Mouse (Mus musculus): ENCODE data around the gene Zfp638. TPM values are rescaled to one million over a fixed set of nuclear protein-coding genes. Genes with fewer than 3 reads are reported as not detected.
A peak's percentile ranks its signal among the peaks of the same experiment; 100 is the strongest.

Zfp638 gene
- polyA plus RNA-seq, 1 experiment from 2014 or later: 95.6 TPM

DNA sequence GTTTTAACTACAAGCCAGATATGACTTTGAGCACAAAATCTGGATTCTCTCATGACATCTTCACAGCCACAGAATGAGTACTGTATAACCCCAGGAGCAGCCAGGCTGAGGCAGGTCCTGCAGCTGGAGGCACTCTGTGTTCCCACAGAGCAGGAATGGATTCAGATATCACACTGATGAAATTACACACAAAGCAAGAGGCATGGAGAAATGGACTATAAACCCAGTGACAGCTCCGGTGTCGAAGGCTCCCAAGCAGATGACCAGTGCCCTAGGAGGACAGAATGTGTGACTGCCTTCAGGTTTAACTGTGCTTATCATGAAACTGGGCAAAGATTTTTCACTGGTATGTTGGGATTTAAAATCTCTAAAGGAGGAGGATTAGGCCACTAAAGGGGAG, 20.8 kb upstream of the Zfp638 start:
- 92% methylated on average over 2 of the region's 2 CpGs for WGBS
- H3K4me1 ChIP-seq: no peaks in the 10 kb centered on the region
- no peak overlapping the region for H3K4me2 ChIP-seq
- H3K27ac ChIP-seq: no peak overlapping the region
- no peaks in the 10 kb centered on the region for H3K9me3 ChIP-seq (replicated peaks)
- no peaks in the 10 kb centered on the region for H3K36me3 ChIP-seq (ENCODE audit: poor library complexity, severe bottlenecking)
- no peak overlapping the region for H3K9ac ChIP-seq
- no peak for ATAC-seq
- no peak overlapping the region for H3K4me3 ChIP-seq
- no peaks in the 10 kb centered on the region for H3K27me3 ChIP-seq

DNA sequence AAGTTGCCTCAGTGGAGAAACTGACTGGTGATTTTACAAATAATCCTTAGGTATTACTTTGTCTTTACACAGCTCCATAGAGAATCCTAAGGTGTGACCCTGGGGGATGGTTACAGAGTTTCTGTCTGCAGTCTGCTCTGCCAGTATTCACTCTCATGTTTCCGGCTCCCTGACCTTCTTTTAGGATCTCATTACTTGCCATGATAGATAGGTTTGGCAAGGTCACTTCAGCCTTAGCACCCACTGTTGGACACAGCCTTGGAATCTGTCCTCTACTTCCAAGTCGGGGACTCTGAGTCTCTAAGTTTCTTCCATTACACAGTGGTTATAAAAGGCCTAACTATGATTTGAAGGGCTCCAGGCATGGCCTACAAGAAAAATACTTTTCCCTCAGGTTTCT, 17.5 kb upstream of the Zfp638 start:
- Histone ChIP-seq H3K4me1 (no peaks in the 10 kb centered on the region), H3K9ac (no peak overlapping the region), H3K27me3 (no peaks in the 10 kb centered on the region), H3K4me3 (no peak overlapping the region), H3K4me2 (no peak overlapping the region), H3K9me3 (replicated peaks) (no peaks in the 10 kb centered on the region), H3K27ac (no peak overlapping the region), H3K36me3 (ENCODE audit: poor library complexity, severe bottlenecking) (no peaks in the 10 kb centered on the region)
- 80% methylated on average over 2 of the region's 2 CpGs for WGBS
- ATAC-seq: no peak

DNA sequence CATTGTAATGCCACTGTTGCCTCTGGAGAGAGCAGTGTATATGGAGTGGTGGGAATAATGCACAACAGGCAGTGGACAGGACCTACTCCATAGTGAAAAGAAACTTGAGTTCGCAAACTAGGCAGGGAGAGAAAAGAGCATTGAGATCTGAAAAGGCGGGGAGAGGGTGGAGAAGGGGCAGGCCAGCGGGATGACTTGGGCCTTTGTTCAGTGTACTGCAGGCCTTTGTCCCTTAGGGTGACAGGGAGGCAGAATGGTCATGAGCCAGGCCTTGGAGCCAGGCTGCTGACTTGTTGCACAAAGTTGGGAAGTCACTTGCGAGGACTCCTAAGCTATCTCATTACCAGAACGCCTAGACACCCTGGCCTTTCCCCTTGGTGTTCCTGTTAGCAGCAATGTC, 9.4 kb upstream of the Zfp638 start:
- H3K27me3 ChIP-seq: no peaks in the 10 kb centered on the region
- H3K9ac ChIP-seq: no peak overlapping the region
- H3K4me1 ChIP-seq: no peaks in the 10 kb centered on the region
- H3K4me2 ChIP-seq: no peak overlapping the region
- WGBS: 37% methylated on average over 5 of the region's 5 CpGs
- ATAC-seq: no peak
- H3K27ac ChIP-seq: no peak overlapping the region
- H3K9me3 ChIP-seq (replicated peaks): no peaks in the 10 kb centered on the region
- no peak overlapping the region for H3K4me3 ChIP-seq
- H3K36me3 ChIP-seq (ENCODE audit: poor library complexity, severe bottlenecking): no peaks in the 10 kb centered on the region

DNA sequence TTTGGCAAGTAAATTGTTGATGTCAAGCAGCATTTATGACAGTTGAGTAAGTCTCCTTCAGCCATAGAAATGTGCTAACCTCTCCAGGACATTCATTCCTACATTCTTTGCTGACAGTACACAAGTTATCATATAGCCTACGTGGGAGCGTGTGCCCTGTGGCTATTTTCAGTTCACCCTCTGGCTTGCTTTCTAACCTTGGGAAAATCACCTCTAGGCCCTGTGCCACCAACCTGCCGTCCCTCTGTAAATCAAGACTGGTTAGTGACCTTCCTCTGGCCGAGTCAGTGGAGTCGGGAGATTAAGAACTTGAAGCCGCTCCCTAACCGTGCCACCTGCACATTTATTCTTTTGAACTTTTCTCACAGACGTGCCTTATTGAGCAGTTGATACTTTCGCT, 6.9 kb upstream of the Zfp638 start:
- H3K4me3 ChIP-seq: no peak overlapping the region
- no peak overlapping the region for H3K9ac ChIP-seq
- 91% methylated on average over 9 of the region's 9 CpGs for WGBS
- ATAC-seq: no peak
- no peak overlapping the region for H3K27ac ChIP-seq
- H3K27me3 ChIP-seq: no peaks in the 10 kb centered on the region
- H3K4me2 ChIP-seq: no peak overlapping the region
- no peaks in the 10 kb centered on the region for H3K9me3 ChIP-seq (replicated peaks)
- H3K36me3 ChIP-seq (ENCODE audit: poor library complexity, severe bottlenecking): no peaks in the 10 kb centered on the region
- H3K4me1 ChIP-seq: no peaks in the 10 kb centered on the region

DNA sequence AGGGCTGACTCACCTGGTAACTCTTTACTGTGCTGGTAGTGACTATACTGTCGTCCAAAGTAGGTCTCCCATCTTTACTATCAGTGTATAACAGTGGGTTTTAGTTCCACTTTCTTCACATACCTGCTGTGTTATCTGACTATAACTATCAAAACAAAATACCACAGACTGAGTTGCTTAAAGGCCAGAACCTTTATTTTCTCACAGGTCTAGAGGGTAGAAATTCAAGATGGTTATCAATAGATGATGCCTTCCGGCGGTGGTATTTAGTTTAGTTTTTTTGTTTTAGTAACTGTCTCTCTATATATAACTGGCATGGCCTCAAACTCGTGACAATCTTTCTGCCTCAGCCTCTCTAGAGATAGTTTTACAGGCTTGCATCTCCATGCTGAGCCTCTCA, 3.4 kb upstream of the Zfp638 start:
- ATAC-seq: no peak
- Histone ChIP-seq H3K4me3 (no peak overlapping the region), H3K9ac (no peak overlapping the region), H3K4me2 (no peak overlapping the region), H3K36me3 (ENCODE audit: poor library complexity, severe bottlenecking) (no peaks in the 10 kb centered on the region), H3K27me3 (no peaks in the 10 kb centered on the region), H3K9me3 (replicated peaks) (no peaks in the 10 kb centered on the region), H3K27ac (no peak overlapping the region), H3K4me1 (peaks cover 8% of the 10 kb centered on the region)
- WGBS: 80% methylated on average over 4 of the region's 4 CpGs

DNA sequence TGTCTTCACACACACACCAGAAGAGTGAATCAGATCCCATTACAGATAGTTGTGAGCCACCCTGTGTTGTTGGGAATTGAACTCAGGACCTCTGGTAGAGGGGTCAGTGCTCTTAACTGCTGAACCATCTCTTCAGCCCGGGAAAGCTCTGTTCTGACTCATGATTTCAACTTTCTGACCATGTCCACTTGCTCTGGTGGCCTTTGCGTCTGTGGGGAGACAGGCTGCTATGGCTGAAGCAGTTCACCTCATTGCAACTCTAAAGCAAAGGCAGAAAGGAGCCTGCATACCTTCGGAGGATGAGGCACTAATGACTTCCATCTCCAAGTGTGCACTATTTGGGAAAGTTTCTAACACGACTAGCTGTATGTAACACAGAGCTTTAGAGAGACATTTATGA, 486 bp upstream of the Zfp638 start:
- peak overlapping the region; percentile 52; the same call in 1 of the 2 replicates for H3K4me3 ChIP-seq
- WGBS: 39% methylated on average over 4 of the region's 4 CpGs
- H3K27me3 ChIP-seq: no peaks in the 10 kb centered on the region
- ATAC-seq: peak; percentile 7; the same call in 1 of the 2 replicates
- H3K9ac ChIP-seq: no peak overlapping the region
- no peaks in the 10 kb centered on the region for H3K36me3 ChIP-seq (ENCODE audit: poor library complexity, severe bottlenecking)
- no peak overlapping the region for H3K27ac ChIP-seq
- H3K4me2 ChIP-seq: peak overlapping the region; percentile 97
- H3K4me1 ChIP-seq: peaks cover 8% of the 10 kb centered on the region
- H3K9me3 ChIP-seq (replicated peaks): no peaks in the 10 kb centered on the region

DNA sequence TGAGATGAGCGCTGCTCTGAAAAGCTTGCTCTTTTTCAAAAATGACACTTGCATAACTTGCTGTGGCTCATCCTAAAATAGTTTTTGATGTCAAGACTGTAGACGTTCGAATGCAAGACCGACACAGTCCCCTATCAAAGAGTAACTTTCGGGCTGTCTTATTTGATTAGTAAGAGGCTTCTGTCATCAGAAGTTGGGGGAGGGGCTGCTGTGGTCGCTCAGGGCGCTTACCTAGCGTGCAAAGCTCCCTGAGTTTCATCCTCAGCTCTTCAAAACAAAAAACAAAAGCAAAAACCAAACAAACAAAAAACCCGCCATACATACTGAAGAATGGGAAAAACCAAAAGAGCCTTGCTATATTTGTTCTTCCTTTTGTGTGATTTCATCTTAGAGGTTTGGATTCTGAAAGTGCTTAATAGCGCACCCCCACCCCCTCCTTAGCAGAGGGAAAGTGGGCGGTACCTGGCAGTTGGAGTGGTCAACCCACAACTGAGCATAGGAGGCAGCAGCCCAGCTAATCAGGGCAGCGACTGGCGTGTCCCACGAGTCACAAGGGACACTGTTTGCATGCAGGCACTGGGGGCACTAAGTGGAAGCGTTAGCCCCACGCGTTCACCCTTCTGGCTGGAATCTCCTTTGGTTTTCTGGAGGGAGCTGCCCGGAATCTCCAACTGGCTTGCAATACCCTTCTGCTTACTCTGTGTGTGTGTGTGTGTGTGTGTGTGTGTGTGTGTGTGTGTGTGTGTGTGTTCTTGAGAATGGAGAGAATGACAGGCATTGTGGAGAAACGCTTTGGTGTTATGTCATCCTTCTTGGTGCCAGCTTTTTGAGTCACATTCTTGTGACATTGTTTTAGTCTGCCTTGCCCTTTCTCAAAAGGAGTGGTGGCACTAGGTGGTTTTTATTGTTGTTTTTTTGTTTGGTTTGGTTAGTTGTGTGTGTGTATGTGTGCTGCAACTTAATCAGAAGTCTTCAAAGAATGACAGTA, 983 bp downstream of the Zfp638 start:
- under 1% methylated on average over 19 of the region's 19 CpGs for WGBS

DNA sequence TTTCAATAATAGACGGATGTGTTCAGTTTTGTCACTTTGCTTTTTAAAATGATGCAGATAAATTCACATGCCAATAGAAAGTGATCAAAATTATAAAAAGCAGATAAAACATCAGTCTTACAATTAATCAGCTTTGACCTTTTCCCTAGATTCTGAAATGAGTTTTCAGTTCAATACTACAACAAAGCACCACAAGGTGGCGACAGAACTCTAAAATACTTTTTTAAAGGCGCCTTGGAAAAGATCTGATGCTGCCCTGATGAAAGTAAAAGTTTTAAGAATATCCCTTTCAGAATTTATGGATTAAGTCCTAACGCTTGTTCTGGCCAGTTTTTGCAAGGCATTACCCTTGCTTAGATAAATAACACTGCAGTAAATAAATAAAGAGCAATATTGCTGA, 12.9 kb downstream of the Zfp638 start:
- no peak overlapping the region for H3K27ac ChIP-seq
- WGBS: 2% methylated on average over 4 of the region's 4 CpGs
- no peak for ATAC-seq
- H3K27me3 ChIP-seq: no peaks in the 10 kb centered on the region
- no peak overlapping the region for H3K4me3 ChIP-seq
- H3K4me1 ChIP-seq: no peaks in the 10 kb centered on the region
- peak overlapping the region; percentile 19; the same call in 1 of the 2 replicates for H3K4me2 ChIP-seq
- no peaks in the 10 kb centered on the region for H3K36me3 ChIP-seq (ENCODE audit: poor library complexity, severe bottlenecking)
- H3K9ac ChIP-seq: no peak overlapping the region
- H3K9me3 ChIP-seq (replicated peaks): no peaks in the 10 kb centered on the region

More for the DNA sequence above, 983 bp downstream of the Zfp638 start:
- ATAC-seq: peak; percentile 39; the same call in 1 of the 2 replicates
- no peaks in the 10 kb centered on the region for H3K27me3 ChIP-seq
- peak overlapping the region; percentile 52 for H3K4me3 ChIP-seq
- H3K9ac ChIP-seq: peak overlapping the region; percentile 55
- H3K27ac ChIP-seq: no peak overlapping the region
- peaks cover 8% of the 10 kb centered on the region for H3K4me1 ChIP-seq
- peak overlapping the region; percentile 97 for H3K4me2 ChIP-seq
- H3K36me3 ChIP-seq (ENCODE audit: poor library complexity, severe bottlenecking): no peaks in the 10 kb centered on the region
- no peaks in the 10 kb centered on the region for H3K9me3 ChIP-seq (replicated peaks)

DNA sequence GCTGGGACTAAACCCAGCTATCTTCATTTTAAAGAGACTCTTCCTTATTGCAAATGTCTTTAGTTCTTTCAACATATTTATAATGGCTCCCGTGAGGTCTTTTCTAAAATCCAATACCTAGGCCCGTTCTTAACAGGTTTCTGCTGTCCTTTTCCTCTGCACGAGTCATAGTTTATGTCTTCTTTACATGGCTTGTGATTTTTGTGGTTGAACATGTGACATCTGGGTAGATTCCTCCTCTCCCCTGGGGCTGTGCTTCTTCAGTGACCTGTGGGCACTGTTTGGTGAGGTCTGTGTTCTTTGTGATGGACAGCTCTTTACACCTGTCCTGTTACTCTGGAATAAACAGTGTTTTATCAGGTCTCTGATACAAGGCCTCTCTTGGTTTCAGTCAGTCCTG, 19.9 kb downstream of the Zfp638 start:
- Histone ChIP-seq H3K27me3 (no peaks in the 10 kb centered on the region), H3K9ac (no peak overlapping the region), H3K27ac (no peak overlapping the region), H3K4me3 (no peak overlapping the region), H3K4me2 (no peak overlapping the region), H3K9me3 (replicated peaks) (no peaks in the 10 kb centered on the region), H3K36me3 (ENCODE audit: poor library complexity, severe bottlenecking) (no peaks in the 10 kb centered on the region), H3K4me1 (no peaks in the 10 kb centered on the region)
- ATAC-seq: no peak
- WGBS: 94% methylated on average over 3 of the region's 3 CpGs

DNA sequence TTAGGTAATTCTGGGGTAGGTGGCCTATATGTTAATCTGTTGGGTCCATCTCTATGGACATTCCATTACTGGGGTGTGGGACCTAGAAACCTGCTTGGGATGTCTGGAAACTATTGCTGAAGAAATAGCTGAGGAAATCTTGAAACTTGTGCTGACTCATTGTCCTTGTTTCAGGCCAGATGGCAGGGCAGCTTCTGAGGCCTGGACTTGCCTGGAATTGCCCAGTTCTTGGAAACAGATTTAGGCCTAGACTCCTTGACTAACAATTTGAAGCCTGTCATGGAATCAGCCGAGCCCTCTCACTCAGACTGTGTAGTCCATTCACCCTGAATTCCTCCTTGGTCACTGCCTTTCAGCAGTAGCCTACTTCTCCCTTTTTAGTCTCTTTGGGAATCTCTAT, 21.9 kb downstream of the Zfp638 start:
- 68% methylated on average over 1 of the region's 1 CpGs for WGBS
- H3K4me1 ChIP-seq: no peaks in the 10 kb centered on the region
- H3K36me3 ChIP-seq (ENCODE audit: poor library complexity, severe bottlenecking): no peaks in the 10 kb centered on the region
- H3K9ac ChIP-seq: no peak overlapping the region
- H3K9me3 ChIP-seq (replicated peaks): no peaks in the 10 kb centered on the region
- H3K4me3 ChIP-seq: no peak overlapping the region
- H3K27ac ChIP-seq: no peak overlapping the region
- no peak overlapping the region for H3K4me2 ChIP-seq
- H3K27me3 ChIP-seq: no peaks in the 10 kb centered on the region
- ATAC-seq: no peak

DNA sequence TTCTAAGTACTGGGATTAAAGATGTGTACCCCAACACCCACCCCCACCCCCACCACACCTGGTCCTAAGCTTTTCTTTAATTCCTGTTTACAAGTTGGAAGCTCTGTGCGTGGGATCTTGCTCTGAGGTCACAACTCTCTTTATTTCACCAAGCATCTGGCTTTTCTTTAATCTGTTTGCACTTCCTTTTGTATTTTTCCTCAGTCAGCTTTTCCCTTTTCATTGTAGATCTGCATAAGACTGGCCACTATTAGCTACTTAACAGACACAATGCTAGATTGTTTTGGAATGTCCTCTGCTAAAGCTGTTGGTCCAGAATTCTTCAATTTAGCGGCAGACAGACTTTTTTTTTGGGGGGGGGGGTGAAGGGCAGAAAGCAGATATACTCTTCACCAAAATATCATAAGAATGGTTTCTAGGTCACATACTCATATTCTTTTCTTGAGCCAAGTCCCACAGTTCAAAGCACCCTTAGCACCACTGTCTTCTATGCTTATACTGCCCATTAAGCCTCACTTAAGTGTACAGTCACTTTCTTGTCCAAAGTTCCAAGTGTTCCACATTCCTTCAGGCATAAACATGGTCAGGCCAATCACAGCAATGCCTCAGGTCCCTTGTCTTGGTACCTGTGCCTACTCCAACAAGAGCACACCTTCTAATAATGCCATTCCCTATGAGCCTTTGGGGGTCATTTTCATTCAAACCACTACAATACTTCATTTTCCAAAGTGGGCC, 23.5 kb downstream of the Zfp638 start:
- Histone ChIP-seq H3K9me3 (replicated peaks) (no peaks in the 10 kb centered on the region), H3K36me3 (ENCODE audit: poor library complexity, severe bottlenecking) (no peaks in the 10 kb centered on the region), H3K4me1 (no peaks in the 10 kb centered on the region), H3K27ac (no peak overlapping the region), H3K4me3 (no peak overlapping the region), H3K4me2 (no peak overlapping the region), H3K9ac (no peak overlapping the region), H3K27me3 (no peaks in the 10 kb centered on the region)
- WGBS: 21% methylated on average over 2 of the region's 2 CpGs
- ATAC-seq: no peak

DNA sequence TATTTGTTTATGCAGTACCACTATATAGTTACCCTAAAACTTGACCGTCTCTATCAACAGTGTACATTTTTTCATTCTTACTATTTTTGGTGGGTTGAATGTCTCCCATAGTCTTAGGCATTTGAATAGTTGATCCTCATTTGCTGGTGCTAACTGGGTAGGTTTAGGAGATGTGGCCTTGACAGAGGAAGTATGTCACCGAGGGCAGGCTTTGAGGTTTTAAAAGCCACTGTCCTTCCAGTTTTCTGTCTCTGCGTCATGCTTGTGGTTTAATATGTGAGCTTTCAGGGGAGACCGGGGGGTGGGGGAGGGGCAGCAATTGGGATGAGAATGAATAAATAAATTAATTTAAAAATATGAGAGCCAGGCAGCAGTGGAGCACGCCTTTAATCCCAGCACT, 24.3 kb downstream of the Zfp638 start:
- 92% methylated on average over 5 of the region's 5 CpGs for WGBS
- no peak for ATAC-seq
- no peak overlapping the region for H3K9ac ChIP-seq
- H3K4me2 ChIP-seq: no peak overlapping the region
- no peaks in the 10 kb centered on the region for H3K27me3 ChIP-seq
- H3K36me3 ChIP-seq (ENCODE audit: poor library complexity, severe bottlenecking): no peaks in the 10 kb centered on the region
- no peak overlapping the region for H3K27ac ChIP-seq
- no peaks in the 10 kb centered on the region for H3K9me3 ChIP-seq (replicated peaks)
- H3K4me3 ChIP-seq: no peak overlapping the region
- H3K4me1 ChIP-seq: no peaks in the 10 kb centered on the region

Data from forebrain, embryonic 13.5 days (tissue).